Mouse (Mus musculus): ENCODE data around the gene Oaz3. TPM values are rescaled to one million over a fixed set of nuclear protein-coding genes. Genes with fewer than 3 reads are reported as not detected.

Gene Oaz3
- polyA plus RNA-seq, 1 experiment: 0.25 TPM

DNA sequence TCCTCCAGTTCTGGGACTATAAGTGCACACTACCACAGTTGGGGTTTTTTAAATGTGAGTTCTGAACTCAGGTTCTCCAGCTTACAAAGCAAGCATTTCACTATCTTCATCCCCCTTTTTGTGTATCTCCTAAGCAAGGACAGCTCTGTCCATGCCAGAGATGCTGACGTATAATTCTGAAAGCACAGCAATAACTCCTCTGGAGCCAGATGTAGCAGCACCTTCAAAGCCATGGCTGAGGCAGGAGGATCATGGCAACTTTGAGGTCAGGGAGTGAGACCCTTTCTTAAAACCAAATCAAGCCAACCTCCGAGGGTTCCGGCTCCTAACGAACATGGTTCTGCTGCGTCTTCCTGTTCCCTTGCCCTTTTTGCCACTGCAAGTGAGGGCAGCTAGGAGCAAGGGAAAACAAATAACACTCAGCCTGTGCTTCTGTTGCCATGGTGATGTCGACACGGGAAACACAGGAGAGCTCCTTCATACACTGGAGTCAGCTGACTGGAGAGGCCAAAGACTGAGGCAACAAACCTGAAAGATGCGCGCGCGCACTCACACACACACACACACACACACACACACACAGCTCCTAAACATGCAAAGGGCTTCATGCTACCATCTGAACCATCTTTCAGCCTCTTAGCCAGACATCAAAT lies 20.3 kb upstream of the Oaz3 start:
- TF ChIP-seq CTCF (IDR thresholded peaks at IDR 0.05; ENCODE audit: extremely low read depth, insufficient read depth, low read length) (no peak), POLR2A (IDR thresholded peaks at IDR 0.05; ENCODE audit: extremely low read depth, insufficient read depth, low read length) (no peak)

GRCm38 (mm10) chr3:94459834-94460233 lies 16.1 kb upstream of the Oaz3 start:
- peaks cover 6% of the 10 kb centered on the region for H3K4me1 ChIP-seq (ENCODE audit: control insufficient read depth, insufficient read depth, low read length)
- no peak for TF ChIP-seq CTCF (IDR thresholded peaks at IDR 0.05; ENCODE audit: extremely low read depth, insufficient read depth, low read length)
- no peak for TF ChIP-seq POLR2A (IDR thresholded peaks at IDR 0.05; ENCODE audit: extremely low read depth, insufficient read depth, low read length)
- no peak overlapping the region for H3K4me3 ChIP-seq (ENCODE audit: insufficient read depth, low read length)
- no peak overlapping the region for H3K27ac ChIP-seq (ENCODE audit: insufficient read depth, low read length)

More for the DNA sequence above, 20.3 kb upstream of the Oaz3 start:
- Histone ChIP-seq H3K4me1 (ENCODE audit: control insufficient read depth, insufficient read depth, low read length) (peaks cover 8% of the 10 kb centered on the region), H3K27ac (ENCODE audit: insufficient read depth, low read length) (no peak overlapping the region), H3K4me3 (ENCODE audit: insufficient read depth, low read length) (no peak overlapping the region)

DNA sequence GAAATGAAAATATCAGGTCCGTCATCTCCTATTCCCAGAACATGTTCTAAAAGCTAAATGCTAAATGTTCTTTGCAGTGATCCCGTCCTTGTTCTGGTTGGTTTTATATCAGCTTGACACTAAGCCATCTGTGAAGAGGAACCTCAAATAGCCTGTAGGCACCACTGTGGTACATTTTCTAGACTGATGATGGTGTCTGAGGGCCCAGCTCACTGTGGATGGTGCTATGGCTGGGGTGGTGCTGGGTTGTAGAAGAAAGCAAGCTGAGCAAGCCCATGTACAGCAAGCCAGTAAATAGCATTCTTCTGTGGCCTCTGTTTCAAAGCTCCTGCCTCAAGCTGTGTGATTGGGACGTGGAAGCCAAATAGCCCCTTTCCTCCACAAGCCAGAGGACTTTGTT lies 13.3 kb upstream of the Oaz3 start:
- H3K27ac ChIP-seq (ENCODE audit: insufficient read depth, low read length): no peak overlapping the region
- no peak overlapping the region for H3K4me3 ChIP-seq (ENCODE audit: insufficient read depth, low read length)
- peaks cover 1% of the 10 kb centered on the region; the same call in 1 of the 2 replicates for H3K4me1 ChIP-seq (ENCODE audit: control insufficient read depth, insufficient read depth, low read length)
- no peak for TF ChIP-seq CTCF (IDR thresholded peaks at IDR 0.05; ENCODE audit: extremely low read depth, insufficient read depth, low read length)
- TF ChIP-seq POLR2A (IDR thresholded peaks at IDR 0.05; ENCODE audit: extremely low read depth, insufficient read depth, low read length): no peak

DNA sequence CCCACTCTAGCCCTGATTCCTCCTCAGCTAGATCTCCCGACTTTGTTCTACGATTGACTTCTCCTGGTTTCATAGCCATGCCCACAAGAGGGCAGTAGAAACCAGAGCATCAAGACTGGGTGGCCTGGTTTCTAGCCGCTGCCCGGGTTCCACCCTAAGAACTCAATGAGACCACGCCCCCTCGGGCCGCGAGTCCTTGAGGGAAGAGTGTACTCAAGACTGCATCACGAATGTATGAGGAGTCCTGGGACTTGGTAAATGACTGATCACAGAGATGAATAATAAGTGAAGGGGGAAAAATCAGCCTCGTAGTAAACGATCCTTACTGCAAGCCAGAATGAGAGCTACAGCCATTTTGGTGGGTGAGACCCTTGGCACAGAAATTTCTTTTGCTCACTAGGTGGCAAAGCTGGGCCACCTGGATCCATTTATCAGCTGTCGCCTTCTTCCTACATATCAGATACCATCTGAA lies 12.8 kb upstream of the Oaz3 start:
- TF ChIP-seq POLR2A (IDR thresholded peaks at IDR 0.05; ENCODE audit: extremely low read depth, insufficient read depth, low read length) (no peak), CTCF (IDR thresholded peaks at IDR 0.05; ENCODE audit: extremely low read depth, insufficient read depth, low read length) (peak; percentile 93)
- Histone ChIP-seq H3K4me3 (ENCODE audit: insufficient read depth, low read length) (no peak overlapping the region), H3K27ac (ENCODE audit: insufficient read depth, low read length) (no peak overlapping the region), H3K4me1 (ENCODE audit: control insufficient read depth, insufficient read depth, low read length) (peaks cover 1% of the 10 kb centered on the region; the same call in 1 of the 2 replicates)

- TF ChIP-seq CTCF (IDR thresholded peaks at IDR 0.05; ENCODE audit: extremely low read depth, insufficient read depth, low read length): no peak
- no peak for TF ChIP-seq POLR2A (IDR thresholded peaks at IDR 0.05; ENCODE audit: extremely low read depth, insufficient read depth, low read length)
- Histone ChIP-seq H3K27ac (ENCODE audit: insufficient read depth, low read length) (no peak overlapping the region), H3K4me3 (ENCODE audit: insufficient read depth, low read length) (no peak overlapping the region), H3K4me1 (ENCODE audit: control insufficient read depth, insufficient read depth, low read length) (no peaks in the 10 kb centered on the region)
Measured at GRCm38 (mm10) chr3:94449377-94449776, 5.7 kb upstream of the Oaz3 start.

DNA sequence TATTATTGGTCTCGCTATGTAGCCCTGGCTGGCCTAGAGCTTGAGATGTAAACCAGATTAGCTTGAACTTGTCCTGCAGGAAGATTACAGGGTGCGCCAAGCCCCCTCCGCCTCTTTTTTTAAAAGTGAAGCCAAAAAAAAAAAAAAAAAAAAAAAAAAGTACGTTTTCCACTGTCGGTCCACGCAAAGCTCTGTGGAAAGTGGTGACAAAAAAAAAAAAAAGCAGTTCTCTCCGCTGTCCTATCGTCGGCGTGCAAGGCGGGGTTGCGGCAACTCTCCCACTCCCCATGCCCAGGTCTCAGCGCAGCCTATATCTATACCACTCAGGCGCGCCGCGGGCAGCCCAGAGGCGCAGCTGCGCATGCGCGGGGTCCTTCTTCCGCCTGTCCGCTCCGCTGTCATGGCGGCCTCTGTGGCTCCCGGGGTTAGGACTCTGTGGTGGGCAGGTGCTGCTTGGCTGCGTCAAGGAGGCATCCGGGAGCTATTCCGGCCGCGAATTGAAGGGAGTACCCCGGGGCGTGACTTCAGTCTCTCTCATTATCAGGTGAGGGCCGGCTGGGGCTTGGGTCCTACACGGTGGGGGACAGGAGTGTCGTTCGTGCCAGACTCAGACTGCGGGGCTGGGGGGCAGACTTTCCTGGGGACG lies 641 bp downstream of the Oaz3 start, which contains the start of gene Mrpl9:
Gene Mrpl9, plus strand, starts transcription at position 368 of the 646 bp plus-strand sequence.
- Histone ChIP-seq H3K27ac (ENCODE audit: insufficient read depth, low read length) (0 out of 2 replicates have a peak within 1 kb of the TSS, but pooled peaks have one; percentile 41), H3K4me1 (ENCODE audit: control insufficient read depth, insufficient read depth, low read length) (no peaks in the 10 kb centered on the region), H3K4me3 (ENCODE audit: insufficient read depth, low read length) (peak within 1 kb of the TSS; percentile 92)
- TF ChIP-seq POLR2A (IDR thresholded peaks at IDR 0.05; ENCODE audit: extremely low read depth, insufficient read depth, low read length) (peak; percentile 82), CTCF (IDR thresholded peaks at IDR 0.05; ENCODE audit: extremely low read depth, insufficient read depth, low read length) (no peak)

GRCm38 (mm10) chr3:94441182-94441581 lies 2.5 kb downstream of the Oaz3 start:
- no peak overlapping the region for H3K27ac ChIP-seq (ENCODE audit: insufficient read depth, low read length)
- H3K4me1 ChIP-seq (ENCODE audit: control insufficient read depth, insufficient read depth, low read length): no peaks in the 10 kb centered on the region
- no peak for TF ChIP-seq POLR2A (IDR thresholded peaks at IDR 0.05; ENCODE audit: extremely low read depth, insufficient read depth, low read length)
- peak; percentile 31; the same call in 1 of the 2 replicates for TF ChIP-seq CTCF (IDR thresholded peaks at IDR 0.05; ENCODE audit: extremely low read depth, insufficient read depth, low read length)
- H3K4me3 ChIP-seq (ENCODE audit: insufficient read depth, low read length): no peak overlapping the region

DNA sequence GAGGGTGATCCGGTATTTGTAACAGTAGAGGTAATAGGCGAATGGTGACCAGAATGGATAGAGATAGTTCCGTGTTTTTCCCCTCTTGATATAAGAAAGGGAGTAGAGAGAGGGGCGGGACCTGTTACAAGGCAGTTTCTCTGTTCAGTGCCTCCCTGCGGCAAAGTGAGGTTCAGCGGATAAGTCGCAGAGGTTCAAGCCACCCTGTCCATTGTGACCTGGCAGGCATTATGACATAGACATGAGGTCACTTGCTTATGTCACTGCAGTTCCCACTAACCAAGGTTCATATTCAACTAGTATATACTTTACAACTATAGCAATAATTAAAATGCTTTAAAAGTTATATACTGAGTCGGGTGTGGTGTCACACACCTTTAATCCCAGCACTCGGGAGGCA lies 7.3 kb downstream of the Oaz3 start:
- Histone ChIP-seq H3K4me3 (ENCODE audit: insufficient read depth, low read length) (no peak overlapping the region), H3K4me1 (ENCODE audit: control insufficient read depth, insufficient read depth, low read length) (no peaks in the 10 kb centered on the region), H3K27ac (ENCODE audit: insufficient read depth, low read length) (no peak overlapping the region)
- no peak for TF ChIP-seq POLR2A (IDR thresholded peaks at IDR 0.05; ENCODE audit: extremely low read depth, insufficient read depth, low read length)
- no peak for TF ChIP-seq CTCF (IDR thresholded peaks at IDR 0.05; ENCODE audit: extremely low read depth, insufficient read depth, low read length)

- no peaks in the 10 kb centered on the region for H3K4me1 ChIP-seq (ENCODE audit: control insufficient read depth, insufficient read depth, low read length)
- TF ChIP-seq CTCF (IDR thresholded peaks at IDR 0.05; ENCODE audit: extremely low read depth, insufficient read depth, low read length) (no peak), POLR2A (IDR thresholded peaks at IDR 0.05; ENCODE audit: extremely low read depth, insufficient read depth, low read length) (no peak)
- no peak overlapping the region for H3K27ac ChIP-seq (ENCODE audit: insufficient read depth, low read length)
- H3K4me3 ChIP-seq (ENCODE audit: insufficient read depth, low read length): no peak overlapping the region
Measured at GRCm38 (mm10) chr3:94434305-94434704, 9.4 kb downstream of the Oaz3 start.

DNA sequence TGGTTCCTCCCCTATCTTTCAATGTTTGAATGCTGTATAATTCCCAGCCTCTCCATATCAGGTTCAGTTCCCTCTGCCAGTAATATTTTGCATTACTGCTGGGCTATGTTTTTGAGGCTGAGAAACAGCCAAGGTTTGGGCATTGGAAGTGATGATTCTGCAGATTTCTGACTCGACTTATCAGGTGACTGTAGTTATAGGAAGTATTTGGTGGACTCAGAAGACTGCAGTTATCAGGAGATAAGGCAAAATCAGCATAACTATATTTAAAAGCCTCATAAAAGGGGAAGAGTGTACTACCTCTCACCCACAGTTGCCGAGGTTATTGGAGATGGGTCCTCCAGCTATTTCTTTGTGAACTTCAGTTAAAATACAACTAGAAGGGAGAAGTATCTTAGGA lies 12.7 kb downstream of the Oaz3 start:
- Histone ChIP-seq H3K4me1 (ENCODE audit: control insufficient read depth, insufficient read depth, low read length) (no peaks in the 10 kb centered on the region), H3K27ac (ENCODE audit: insufficient read depth, low read length) (no peak overlapping the region), H3K4me3 (ENCODE audit: insufficient read depth, low read length) (no peak overlapping the region)
- no peak for TF ChIP-seq CTCF (IDR thresholded peaks at IDR 0.05; ENCODE audit: extremely low read depth, insufficient read depth, low read length)
- TF ChIP-seq POLR2A (IDR thresholded peaks at IDR 0.05; ENCODE audit: extremely low read depth, insufficient read depth, low read length): no peak
